Mouse (Mus musculus): Measurements from ENCODE around the gene Ano8.
"Not testable (repeated sequence)": the region's sequence is repeated elsewhere in the genome, so short reads cannot be mapped to it uniquely, and the experiment has no call there.

Ano8 gene

DNA sequence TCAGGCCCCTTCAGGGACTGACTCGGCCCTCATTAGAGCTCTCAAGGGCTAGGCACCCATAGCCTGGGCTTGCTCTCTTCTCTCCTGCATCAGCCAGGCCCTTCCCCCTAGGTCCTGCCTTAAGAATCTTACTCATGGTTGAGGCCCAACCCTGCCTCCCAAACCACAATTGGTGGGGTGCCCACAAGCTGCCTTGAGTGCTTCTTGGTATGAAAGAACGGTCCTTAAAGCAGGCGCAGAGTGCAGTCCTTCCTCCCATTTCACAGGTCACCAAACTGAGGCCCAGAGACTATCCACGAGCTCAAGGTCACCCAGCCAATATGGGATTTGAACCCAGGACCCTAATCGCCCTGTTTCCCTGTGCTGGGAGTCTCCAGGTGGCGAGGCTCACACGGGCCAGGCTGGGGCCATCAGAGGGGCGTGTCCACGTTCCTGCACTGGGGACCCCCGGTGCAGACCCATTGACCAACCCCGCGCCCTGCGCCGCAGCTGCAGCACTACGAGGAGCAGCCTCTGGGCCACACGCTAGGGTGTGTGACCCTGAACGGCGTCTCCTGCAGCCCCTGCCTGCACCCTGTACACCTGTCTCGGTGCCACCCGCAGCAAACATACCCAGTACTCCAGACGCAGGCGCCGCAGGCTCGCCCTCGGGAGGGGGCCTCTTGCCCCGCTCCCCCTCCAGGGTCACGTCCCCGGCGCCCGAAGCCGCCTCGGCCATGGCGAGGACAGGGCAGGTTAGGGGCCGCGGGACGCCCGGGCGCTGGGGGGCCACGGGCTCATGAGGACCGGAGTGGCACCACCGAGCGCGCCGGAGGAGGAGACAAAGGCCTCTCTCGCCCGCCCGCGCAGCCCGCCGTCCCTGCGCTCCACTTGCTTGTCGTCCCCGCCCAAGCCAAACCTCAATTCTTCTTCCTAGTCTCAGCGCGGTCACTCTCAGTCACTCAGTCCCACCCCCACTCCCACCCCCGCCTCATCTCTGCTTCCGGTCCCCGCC is at the start of gene Ano8:
Ano8 (minus strand) TSS at position 822 of the 994 bp plus-strand sequence.
- DNase-seq (ENCODE audit: low read depth in 2 of 2, low spot score in 2 of 2), result peak; percentile 81

DNA sequence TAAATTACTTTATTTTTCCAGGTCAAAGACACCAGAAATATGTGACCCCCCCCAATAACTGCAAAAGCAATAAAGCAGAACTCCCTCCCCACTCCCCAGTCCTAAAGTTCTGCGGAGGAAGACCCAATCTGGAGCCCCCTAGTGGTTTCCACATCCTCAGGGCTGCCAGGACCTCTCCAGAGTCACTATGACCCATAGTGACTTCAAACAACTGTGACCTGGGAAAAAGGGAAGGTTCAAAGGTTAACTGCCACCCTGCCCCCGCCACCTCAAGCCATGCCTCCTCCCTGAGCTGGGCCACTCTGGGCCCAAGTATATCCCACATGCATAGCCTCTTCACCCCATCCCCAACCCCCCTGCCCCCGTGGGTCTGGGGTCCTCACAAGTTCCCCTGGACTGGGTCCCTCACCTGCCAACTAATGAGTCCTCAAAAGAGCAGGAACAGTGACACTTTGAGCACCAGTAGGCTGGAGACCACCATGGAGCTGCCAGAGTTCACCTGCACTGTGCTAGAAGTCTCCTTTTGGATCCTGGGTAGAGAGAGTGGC is 48.6 kb upstream of the Ano8 start:
- no peak for DNase-seq (ENCODE audit: low read depth in 2 of 2, low spot score in 2 of 2)

DNA sequence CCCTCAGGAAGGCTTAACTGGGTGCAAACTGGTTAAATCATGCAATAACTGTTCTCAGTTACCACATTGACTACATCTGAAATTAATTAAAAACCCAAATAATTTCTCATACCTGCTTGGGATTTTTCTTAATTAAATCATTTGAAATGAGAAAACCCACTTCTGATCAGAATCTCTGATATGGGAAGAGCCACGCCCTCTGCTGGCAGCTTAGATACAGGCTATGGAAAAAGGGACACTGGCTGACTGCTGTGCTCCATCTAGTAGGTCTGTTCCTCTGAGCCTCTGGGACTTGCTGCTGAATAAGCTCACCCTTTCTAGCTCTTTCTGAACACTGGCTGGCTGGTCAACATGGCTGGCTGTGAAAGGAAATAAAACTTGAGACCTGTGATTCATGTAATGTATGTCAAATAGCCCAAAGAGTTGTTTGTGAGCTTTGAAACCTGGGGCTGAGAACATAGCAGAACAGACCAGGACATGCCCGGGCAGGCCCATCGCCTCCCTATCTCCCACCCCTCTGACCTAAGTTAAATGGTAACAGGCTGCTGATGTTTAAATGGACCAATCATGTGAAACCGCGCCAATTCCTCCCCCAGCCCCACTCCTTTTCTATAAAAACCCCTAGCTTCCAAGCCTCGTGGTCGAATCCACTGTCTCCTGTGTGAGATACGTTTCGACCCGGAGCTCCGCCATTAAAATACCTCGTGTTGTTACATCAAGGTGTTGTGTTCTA is 45.1 kb upstream of the Ano8 start:
- not testable (repeated sequence) for DNase-seq (ENCODE audit: low read depth in 2 of 2, low spot score in 2 of 2)

DNA sequence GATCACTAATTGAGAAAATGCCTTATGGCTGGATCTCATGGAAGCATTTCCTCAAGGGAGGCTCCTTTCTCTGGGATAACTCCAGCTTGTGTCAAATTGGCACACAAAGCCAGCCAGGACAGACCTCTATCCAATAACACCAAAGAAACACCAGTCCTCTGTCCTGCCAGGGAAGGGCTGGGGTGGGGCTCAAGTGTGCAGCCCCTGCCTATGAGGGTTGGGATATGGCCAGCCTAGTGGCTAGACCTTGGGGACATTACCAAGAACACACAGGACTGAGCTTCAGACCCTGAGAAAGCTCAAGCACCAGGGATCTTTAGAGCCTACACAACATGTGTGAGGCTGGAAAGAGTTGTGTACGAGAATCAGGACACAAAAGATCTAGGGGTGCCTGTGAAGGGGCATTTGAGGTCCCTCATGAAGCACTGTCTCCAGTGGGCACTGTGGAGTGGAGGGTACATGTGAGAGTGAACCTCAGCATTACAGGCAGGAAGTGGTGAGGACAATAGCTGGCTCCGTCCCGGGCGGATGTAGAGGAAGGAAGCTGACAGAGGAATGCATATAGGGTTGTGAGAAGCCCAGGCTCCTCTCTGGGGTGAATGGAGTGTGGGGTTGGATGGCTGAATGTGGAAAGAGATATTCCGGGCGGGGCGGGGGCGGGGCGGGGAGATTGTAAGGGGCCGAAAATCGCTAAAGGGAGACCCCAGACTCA is 42.8 kb upstream of the Ano8 start:
- peak in 1 of 2 experiments; percentile 28 for DNase-seq (ENCODE audit: low read depth in 2 of 2, low spot score in 2 of 2)

DNA sequence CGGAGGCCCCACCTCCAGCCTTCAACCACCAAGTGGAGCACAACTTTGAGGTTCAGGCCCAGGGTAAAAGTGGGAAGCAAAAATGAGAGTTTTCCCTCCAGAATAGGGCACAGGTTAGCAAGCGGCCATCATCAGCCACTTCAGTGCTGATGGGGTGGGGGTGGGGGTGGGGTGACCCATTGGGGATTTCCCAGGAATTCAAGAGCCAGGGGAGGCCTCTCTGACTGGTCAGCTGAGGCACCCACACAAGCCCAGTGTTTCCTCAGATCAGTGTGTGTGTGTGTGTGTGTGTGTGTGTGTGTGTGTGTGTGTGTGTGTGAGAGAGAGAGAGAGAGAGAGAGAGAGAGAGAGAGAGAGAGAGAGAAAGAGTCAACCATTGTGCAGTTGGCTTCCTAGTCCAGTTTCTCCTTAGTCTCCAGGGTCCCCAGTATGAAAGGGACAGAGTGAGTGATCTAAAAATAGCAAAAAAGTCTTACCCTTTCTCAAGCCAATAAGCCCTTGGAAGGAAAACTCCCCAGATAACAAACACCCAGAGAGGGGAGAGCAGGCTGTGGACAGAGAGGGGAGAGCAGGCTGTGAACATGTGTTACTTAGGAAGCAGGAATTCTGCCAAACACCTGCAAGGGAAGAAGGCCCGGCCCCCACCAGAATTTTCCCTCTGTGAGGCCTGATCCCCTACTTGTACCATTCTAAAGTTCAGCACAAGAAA is 41.6 kb upstream of the Ano8 start:
- no peak for DNase-seq (ENCODE audit: low read depth in 2 of 2, low spot score in 2 of 2)

DNA sequence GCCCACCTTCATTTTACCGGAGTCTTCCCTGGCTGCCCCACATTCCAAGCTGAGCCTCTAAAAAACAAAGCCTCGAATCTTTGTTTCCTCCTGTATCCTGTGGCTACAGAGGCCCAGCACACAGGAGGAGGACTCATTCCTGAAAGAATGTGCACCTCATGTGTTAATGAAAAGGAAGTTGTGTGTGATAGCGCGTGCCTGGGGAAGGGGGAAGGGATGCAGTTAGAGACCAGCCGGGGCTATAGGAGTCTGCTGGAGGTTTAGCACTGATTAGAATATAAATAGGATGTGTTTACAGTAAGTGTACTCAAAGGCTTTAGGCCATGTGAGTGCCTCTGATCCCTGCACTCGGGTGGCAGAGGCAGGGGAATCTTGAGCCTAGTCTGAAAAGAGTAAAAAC is 40.5 kb upstream of the Ano8 start:
- no peak for DNase-seq (ENCODE audit: low read depth in 2 of 2, low spot score in 2 of 2)

DNA sequence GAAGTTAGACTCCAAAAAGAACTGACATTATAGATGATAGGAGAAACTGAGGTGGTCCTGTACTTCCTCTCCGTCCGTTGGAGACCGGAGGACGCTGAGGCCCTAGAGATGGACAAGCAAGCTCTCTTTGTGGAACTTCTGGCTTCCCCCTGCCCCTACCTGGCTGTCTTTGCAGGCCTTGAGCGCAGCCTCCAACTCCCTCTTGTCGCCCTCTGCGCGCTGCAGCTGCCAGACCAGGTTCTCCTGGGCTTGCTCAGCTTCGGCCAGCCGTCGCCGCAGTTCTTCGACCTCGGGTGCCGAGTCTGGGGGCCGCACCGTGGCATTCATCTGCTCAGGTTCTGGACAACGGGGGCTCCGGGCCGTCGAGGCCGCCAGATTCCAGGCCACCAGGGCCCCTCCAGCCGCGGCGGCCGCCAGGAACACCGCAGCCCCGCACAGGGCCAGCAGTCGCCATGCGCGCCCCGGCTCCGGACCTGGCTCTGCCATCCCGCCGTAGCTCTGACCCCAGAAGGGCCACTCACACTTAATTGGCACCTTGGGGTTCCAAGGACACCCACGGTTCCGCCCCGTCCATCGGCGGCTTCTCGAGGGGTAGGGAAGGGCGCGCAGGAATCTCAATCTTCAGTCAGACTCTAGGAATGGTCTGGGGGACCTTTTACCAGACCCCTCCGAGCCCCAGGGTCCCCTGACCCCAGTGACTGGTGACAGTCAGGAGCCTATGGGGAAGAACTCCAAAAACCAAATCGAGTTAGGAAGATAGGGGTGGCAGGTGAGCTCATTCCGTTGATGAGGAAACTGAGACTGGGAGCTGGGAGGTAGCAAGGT is 39.7 kb upstream of the Ano8 start, which contains the start of gene Ccdc194:
Ccdc194 (minus strand) TSS at position 486 of the 825 bp plus-strand sequence.
- DNase-seq (ENCODE audit: low read depth in 2 of 2, low spot score in 2 of 2), result no peak

DNA sequence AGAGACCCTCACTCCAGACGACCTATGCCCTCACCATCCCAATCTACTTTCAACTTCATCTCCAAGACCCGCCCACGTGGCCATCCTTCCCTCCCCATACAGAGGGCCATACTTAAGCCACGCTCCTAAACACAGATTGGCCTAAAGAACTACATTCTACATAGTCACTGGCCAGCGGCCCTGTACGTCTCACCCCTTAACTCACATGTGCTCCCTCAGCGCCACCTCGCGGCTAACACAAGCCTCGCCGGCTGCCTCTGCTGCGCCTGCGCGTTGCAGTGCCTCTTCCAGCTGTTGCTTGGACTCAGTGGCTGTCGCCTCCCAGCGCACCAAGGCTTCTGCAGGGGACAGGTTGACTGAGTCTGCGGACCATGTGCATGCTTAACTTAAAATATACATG is 35.9 kb upstream of the Ano8 start:
- DNase-seq (ENCODE audit: low read depth in 2 of 2, low spot score in 2 of 2), result peak; percentile 90 to 95

DNA sequence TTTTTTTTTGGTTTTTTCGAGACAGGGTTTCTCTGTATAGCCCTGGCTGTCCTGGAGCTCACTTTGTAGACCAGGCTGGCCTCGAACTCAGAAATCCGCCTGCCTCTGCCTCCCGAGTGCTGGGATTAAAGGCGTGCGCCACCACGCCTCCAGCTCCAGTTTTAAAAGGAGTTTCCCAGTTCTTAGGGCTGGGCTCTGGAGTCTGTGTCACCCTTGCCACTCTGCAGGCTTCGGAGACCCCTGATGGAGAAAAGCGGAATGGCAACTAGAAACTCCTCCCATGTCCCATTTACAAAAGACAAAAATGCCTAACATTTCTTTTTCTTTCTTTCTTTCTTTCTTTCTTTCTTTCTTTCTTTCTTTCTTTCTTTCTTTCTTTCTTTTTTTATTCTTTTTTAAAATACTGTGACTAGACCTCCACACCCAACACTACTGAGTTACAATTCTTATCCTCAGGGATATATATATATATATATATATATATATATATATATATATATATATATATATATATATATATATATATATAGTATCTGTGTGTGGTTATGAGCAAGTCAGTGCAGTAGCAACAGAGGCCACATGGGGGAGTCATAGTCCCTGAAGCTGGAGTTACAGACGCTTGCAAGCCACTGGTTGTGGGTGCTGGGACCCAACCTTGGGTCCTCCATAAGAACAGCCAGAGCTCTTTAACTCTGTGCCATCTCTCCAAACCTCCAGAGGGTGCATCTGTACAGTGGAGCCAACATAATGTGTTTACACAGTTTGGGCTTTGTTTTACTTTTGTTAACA is 33.5 kb upstream of the Ano8 start:
- peak in 1 of 2 experiments; percentile 62 for DNase-seq (ENCODE audit: low read depth in 2 of 2, low spot score in 2 of 2)

DNA sequence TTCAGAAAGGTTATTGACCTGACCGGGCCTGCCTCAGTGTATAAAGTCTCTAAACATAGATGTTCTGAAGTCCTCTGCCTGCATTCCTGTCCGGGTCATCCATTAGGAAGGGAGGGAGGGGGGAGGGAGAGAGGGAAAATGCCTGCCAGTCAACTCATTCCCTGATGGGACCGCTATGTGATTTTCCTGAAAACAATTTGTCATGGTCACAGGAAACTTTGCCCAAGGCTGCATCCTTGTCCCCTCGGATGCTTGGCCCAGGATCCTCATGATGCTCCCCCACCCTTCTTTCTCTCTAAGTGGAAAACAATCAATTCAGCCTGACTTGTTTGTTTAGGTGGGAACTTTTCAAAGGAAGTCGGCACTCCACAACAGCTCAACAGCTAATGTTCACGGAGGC is 31.0 kb upstream of the Ano8 start:
- no peak for DNase-seq (ENCODE audit: low read depth in 2 of 2, low spot score in 2 of 2)

DNA sequence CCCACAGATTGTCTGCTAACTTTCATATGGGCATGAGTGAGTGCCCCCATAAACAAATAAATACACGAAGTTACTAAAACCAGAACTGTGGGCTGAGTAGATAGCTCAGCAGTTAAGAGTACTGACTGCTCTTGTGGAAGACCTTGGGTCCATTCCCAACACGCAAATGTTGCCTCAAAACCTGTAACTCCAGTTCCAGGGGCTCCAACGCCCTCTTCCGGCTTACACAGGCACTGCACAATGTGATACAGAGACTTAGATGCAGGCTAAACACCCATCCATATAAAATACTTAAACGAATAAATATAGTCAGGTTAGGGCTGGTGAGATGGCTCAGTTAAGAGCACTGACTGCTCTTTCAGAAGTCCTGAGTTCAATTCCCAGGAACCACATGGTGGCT is 29.3 kb upstream of the Ano8 start:
- no peak for DNase-seq (ENCODE audit: low read depth in 2 of 2, low spot score in 2 of 2)

DNA sequence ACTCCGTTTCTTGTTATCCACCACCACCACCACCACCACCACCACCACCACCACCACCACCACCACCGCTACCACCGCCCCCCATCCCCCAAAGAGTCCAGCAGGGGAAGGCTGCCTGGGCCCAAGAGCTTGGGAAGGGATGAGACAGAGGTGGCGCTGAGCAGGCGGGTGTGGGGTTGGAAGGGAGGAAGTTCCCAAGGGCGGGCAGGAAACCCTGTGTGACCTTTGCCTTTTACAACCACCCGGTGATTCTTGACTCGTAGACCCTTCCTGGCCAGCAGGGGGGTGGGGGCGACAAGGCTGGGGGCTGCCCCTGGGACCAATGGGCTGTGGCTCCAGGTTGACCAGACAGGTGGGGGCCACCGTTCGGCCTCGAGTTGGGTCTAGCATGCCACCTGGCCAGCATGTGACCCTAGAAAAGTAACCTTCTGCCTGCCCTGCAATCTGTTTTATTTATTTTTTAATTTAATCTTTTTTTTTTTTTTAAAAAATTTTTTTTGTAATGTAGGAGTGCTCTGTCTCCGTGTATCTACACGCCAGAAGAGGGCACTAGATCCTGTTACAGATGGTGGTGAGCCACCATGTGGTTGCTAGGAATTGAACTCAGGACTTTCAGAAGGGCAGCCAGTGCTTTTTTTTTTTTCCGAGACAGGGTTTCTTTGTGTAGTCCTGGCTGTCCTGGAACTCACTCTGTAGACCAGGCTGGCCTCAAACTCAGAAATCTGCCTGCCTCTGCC is 27.4 kb upstream of the Ano8 start:
- DNase-seq (ENCODE audit: low read depth in 2 of 2, low spot score in 2 of 2), result no peak

DNA sequence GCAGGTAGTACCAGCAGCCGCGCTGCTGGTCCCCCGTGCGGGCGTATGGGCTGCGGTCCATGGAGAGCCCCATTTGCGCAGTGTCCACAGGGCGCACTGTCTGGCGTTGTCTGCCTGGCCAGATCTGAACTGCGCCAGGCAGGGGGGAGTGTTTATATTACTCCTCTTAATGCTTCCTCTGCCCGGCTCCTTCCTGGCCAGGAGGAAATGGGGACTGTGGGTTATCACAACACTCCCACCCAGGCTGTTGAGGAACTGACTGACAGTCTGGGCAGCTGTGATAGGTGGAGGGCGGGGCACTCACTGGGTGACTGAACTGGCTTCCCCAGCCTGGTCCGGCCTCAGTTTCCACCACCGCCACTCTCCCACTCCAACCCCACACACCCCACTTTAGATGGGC is 25.9 kb upstream of the Ano8 start, which contains the start of gene Plvap:
Plvap (minus strand) TSS at position 109 of the 400 bp plus-strand sequence.
- DNase-seq (ENCODE audit: low read depth in 2 of 2, low spot score in 2 of 2), result no peak

DNA sequence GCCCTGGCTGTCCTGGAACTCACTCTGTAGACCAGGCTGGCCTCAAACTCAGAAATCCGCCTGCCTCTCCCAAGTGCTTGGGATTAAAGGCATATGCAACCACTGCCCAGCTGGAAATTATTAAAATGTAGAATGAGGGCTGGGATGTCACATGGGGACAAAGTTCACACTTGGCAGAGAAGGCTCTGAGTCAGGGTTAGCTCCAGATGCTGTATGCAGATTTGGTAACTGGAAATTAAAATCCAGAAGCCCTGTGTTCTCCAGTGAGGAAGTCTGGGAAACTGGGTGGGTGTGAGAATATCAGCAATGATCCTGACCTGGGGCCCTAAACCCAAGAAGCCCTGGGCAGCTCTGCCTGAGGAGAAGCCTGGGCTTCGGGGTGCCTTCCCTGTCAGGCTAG is 23.6 kb upstream of the Ano8 start:
- no peak for DNase-seq (ENCODE audit: low read depth in 2 of 2, low spot score in 2 of 2)

DNA sequence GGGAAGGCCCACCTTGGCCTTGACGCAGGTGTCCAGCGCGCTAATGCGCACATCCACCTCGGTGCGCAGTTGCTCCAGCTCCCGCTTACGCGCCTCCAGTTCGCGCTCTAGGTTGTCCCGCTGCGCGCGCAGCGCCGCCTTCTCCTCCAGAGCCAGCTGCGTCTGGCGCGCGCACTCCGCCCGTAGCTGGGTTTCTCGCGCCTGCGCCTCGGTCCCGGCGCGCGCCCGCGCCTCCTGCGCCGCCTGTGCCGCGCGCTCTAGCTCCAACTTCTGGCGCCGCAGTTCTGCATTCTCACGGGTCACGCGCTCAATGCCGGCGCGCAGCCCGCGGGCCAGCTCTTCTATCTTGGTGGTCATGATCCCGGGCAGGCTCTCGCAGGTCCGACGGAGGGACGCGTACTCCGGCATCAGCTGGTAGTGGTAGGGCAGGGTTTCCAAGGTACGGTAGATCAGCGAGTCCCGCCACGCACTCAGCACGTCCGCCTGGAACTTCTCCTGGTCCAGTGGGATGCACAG is 21.9 kb upstream of the Ano8 start:
- DNase-seq (ENCODE audit: low read depth in 2 of 2, low spot score in 2 of 2), result no peak

DNA sequence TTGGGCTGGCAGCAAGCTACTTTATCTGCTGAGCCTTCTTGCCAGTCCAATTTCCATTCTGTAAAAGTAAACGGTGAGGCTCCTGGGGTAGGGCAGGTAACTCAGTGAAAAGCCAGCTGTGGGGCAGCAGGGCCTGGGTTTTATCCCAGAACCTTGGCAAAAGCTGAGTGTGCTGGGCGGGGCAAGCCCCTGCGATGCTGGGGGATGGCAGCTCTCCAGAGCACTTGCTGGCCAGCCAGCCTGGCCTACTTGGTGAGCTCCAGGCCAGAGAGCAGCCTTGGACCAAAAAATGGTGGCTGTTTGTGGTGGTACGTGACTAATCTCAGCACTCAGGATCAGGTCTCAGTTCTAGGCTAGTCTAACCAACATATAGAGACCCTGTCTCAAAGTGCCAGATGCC is 20.2 kb upstream of the Ano8 start:
- DNase-seq (ENCODE audit: low read depth in 2 of 2, low spot score in 2 of 2), result no peak

DNA sequence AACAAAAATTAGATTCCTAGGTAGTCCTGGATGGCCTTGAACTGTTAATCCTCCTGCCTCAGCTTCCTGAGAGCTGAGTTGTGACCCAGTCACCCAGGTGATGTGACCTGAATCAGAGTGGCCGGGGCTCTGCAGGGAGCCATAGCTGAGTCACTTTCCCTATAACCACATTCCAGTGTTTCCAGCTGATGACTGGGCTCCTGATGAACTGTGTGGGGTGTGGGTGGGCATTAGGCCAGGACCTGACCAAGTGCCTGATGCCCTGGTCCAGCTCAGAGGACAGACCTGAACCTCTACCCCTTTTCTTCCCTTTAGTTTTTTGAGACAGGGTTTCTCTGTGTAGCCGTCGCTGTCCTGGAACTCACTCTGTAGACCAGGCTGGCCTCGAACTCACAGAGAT is 19.6 kb upstream of the Ano8 start:
- no peak for DNase-seq (ENCODE audit: low read depth in 2 of 2, low spot score in 2 of 2)

DNA sequence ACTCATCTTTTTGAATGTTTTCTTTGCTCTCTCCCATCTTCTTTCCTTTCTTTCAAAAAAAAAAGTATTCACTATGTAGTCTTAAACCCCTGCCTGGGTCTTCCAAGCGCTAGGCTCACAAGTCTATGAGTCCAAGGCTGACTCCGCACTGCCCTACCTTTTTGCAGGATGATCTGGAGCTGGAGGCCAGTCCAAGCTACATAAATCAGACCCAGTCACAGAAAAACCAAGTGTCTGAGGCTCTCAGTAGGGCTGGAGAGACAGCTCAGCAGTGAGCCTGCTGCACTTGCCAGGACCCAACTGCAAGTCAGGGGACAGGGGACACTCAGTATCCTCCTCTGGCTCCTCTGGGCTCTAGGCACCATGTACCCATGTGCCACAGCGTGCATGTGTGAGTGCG is 18.6 kb upstream of the Ano8 start:
- no peak for DNase-seq (ENCODE audit: low read depth in 2 of 2, low spot score in 2 of 2)

All from CD8-positive naive resting alpha-beta T cell, adult 2 months (primary cell).